Mouse (Mus musculus): ENCODE results near the gene Lpar2. TPM values are rescaled to one million over a fixed set of nuclear protein-coding genes. Genes with fewer than 3 reads are reported as not detected.

Gene Lpar2
- polyA plus RNA-seq, 1 experiment from 2014 or later: 0.12 TPM

- Histone ChIP-seq H3K36me3 (no peaks in the 10 kb centered on the region), H3K27me3 (replicated peaks) (peaks cover 73% of the 10 kb centered on the region), H3K4me1 (no peaks in the 10 kb centered on the region), H3K4me2 (no peak overlapping the region), H3K9me3 (replicated peaks) (no peaks in the 10 kb centered on the region), H3K27ac (no peak overlapping the region), H3K4me3 (no peak overlapping the region), H3K9ac (no peak overlapping the region)
- WGBS (ENCODE audit: insufficient replicate concordance): 10% methylated on average over 9 of the region's 9 CpGs
- ATAC-seq: no peak
Measured at GRCm38 (mm10) chr8:69874155-69874554, 51.9 kb downstream of the Lpar2 start.

DNA sequence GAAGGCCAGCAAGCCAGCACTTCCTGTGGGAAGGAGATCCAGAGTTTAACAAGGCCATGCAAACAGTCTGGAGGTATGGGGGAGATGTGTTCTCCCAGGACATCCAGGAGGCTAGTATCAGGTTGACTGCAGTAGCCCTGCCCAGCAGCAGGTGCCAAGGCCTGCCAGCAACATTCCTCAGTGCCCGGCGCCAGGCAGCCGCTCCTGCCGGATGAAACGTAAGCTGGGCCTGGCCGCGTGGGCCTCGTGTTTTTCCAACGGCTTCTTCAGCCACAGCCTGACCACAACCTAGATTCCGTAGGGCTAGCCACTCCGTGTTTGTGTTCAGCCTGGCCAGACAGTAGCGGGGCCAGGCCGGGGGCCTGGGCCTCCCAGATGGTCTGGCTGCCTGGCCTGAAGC is 52.4 kb downstream of the Lpar2 start:
- H3K4me3 ChIP-seq: no peak overlapping the region
- H3K9ac ChIP-seq: no peak overlapping the region
- no peaks in the 10 kb centered on the region for H3K36me3 ChIP-seq
- no peaks in the 10 kb centered on the region for H3K9me3 ChIP-seq (replicated peaks)
- WGBS (ENCODE audit: insufficient replicate concordance): 76% methylated on average over 13 of the region's 13 CpGs
- ATAC-seq: no peak
- H3K27me3 ChIP-seq (replicated peaks): peaks cover 78% of the 10 kb centered on the region
- no peak overlapping the region for H3K27ac ChIP-seq
- H3K4me1 ChIP-seq: no peaks in the 10 kb centered on the region
- H3K4me2 ChIP-seq: no peak overlapping the region

- H3K4me3 ChIP-seq: no peak overlapping the region
- H3K9me3 ChIP-seq (replicated peaks): no peaks in the 10 kb centered on the region
- peaks cover 3% of the 10 kb centered on the region; the same call in 1 of the 2 replicates for H3K4me1 ChIP-seq
- peaks cover 85% of the 10 kb centered on the region for H3K27me3 ChIP-seq (replicated peaks)
- H3K36me3 ChIP-seq: no peaks in the 10 kb centered on the region
- ATAC-seq: no peak
- 48% methylated on average over 10 of the region's 10 CpGs for WGBS (ENCODE audit: insufficient replicate concordance)
- no peak overlapping the region for H3K4me2 ChIP-seq
- no peak overlapping the region for H3K27ac ChIP-seq
- H3K9ac ChIP-seq: no peak overlapping the region
Measured at GRCm38 (mm10) chr8:69876097-69876496, 53.9 kb downstream of the Lpar2 start.

DNA sequence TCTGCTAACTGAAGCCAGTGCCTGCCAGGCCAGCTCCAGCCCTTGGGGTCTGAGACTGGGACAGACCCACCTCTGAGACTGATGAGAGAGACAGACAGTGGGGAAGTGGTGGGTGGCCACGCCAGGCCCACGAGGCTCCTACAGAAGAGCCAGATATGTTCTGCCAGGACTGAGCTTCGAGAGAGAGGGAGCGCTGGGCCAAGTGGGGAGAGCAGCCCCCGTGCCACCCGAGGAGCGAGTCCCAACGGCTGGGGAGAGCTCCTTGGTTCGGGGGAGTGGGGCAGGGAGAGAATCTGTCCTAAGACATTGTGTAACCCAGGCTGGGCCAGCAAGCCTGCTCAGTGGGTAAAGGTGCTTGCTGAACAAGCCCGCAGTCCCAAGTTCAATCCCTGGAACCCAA is 54.7 kb downstream of the Lpar2 start:
- Histone ChIP-seq H3K9me3 (replicated peaks) (peaks cover 6% of the 10 kb centered on the region; the same call in 1 of the 2 replicates), H3K4me1 (peaks cover 12% of the 10 kb centered on the region), H3K9ac (no peak overlapping the region), H3K27me3 (replicated peaks) (peaks cover 85% of the 10 kb centered on the region), H3K4me3 (no peak overlapping the region), H3K4me2 (no peak overlapping the region), H3K27ac (no peak overlapping the region), H3K36me3 (no peaks in the 10 kb centered on the region)
- no peak for ATAC-seq
- 64% methylated on average over 10 of the region's 10 CpGs for WGBS (ENCODE audit: insufficient replicate concordance)

DNA sequence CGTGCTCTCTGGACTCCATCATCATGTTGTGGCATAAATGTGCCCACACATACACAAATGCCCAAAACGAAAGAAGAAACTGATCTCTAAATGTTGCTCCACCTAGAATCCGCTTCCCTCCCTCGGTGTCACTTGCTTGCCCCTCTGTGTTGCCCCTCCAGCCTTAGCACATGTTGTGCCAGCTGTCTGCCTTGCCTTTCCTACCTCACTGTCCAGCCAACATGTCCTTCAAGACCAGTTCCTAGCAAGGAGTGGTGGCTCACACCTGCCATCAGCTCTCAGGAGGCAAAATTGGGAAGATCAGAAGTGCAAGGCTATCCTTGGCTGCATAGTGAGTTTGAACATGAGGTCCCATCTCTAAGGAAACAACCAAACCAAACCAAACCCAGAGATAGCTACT is 55.2 kb downstream of the Lpar2 start:
- Histone ChIP-seq H3K4me2 (no peak overlapping the region), H3K36me3 (no peaks in the 10 kb centered on the region), H3K27me3 (replicated peaks) (peaks cover 89% of the 10 kb centered on the region), H3K27ac (no peak overlapping the region), H3K4me3 (no peak overlapping the region), H3K9ac (no peak overlapping the region), H3K9me3 (replicated peaks) (peaks cover 7% of the 10 kb centered on the region), H3K4me1 (peaks cover 16% of the 10 kb centered on the region)
- WGBS (ENCODE audit: insufficient replicate concordance): 70% methylated on average over 4 of the region's 4 CpGs
- ATAC-seq: no peak

DNA sequence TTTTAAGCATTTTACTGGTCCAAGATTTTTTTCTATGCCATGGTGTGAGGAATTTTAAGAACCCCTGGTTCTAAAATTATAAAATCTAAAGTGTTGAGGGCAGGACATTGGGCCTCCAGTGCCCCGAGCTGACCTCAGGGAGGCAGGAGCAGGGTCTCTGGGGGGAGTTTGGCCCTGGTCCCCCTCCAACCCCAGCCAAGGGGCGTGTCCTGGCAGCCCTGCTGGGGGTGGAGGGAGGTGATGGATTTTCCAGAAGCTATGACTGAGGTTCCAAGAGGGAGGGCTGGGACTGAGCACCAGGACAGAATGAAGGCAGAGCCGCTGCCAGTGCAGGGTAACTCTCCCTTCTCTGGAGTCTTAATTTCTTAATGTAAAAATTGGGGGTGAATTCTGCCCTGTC is 55.8 kb downstream of the Lpar2 start:
- H3K4me1 ChIP-seq: peaks cover 21% of the 10 kb centered on the region
- ATAC-seq: no peak
- H3K27ac ChIP-seq: no peak overlapping the region
- no peak overlapping the region for H3K9ac ChIP-seq
- no peak overlapping the region for H3K4me2 ChIP-seq
- peaks cover 7% of the 10 kb centered on the region for H3K9me3 ChIP-seq (replicated peaks)
- H3K36me3 ChIP-seq: no peaks in the 10 kb centered on the region
- WGBS (ENCODE audit: insufficient replicate concordance): 51% methylated on average over 3 of the region's 3 CpGs
- no peak overlapping the region for H3K4me3 ChIP-seq
- H3K27me3 ChIP-seq (replicated peaks): peaks cover 90% of the 10 kb centered on the region

DNA sequence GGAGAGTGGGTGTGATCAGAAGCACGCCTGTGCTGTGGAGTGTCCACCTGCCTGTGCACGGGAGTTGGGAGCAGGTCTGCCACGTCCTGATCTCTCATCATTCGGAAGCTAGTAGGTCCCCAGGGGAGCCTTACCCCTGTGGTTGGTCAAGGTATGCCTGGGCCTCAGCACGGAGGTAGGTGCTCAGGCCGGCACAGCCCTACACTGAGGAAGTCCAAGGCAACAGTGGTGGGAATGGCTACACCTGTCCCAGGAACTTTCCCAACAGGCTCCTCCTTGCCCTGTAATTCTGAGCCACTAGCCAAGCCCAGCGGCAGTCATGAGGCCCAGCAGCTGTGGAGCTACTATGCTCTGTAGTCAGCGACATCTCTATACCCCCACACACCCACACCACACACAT is 57.4 kb downstream of the Lpar2 start:
- ATAC-seq: no peak

More for the DNA sequence above, 57.4 kb downstream of the Lpar2 start:
- Histone ChIP-seq H3K4me1 (peaks cover 21% of the 10 kb centered on the region), H3K9me3 (replicated peaks) (peaks cover 7% of the 10 kb centered on the region), H3K36me3 (no peaks in the 10 kb centered on the region), H3K4me2 (no peak overlapping the region), H3K27me3 (replicated peaks) (peaks cover 99% of the 10 kb centered on the region), H3K4me3 (no peak overlapping the region), H3K9ac (no peak overlapping the region), H3K27ac (no peak overlapping the region)
- WGBS (ENCODE audit: insufficient replicate concordance): 57% methylated on average over 8 of the region's 8 CpGs

Other genes starting within 250 kb of the Lpar2 start
- 9.6 and 9.7 TPM in 2 replicates for gene Zfp868, start 196.9 kb upstream of the Lpar2 start, polyA plus RNA-seq (2016; fragmentation: Nextera tagmentation; extraction: Ambion mirVana)
- 0.42 and 0.58 TPM in 2 replicates for gene Zfp964, start 167.9 kb upstream of the Lpar2 start, polyA plus RNA-seq (2016; fragmentation: Nextera tagmentation; extraction: Ambion mirVana)
- gene Zfp869, start 111.7 kb upstream of the Lpar2 start, polyA plus RNA-seq (2016; fragmentation: Nextera tagmentation; extraction: Ambion mirVana): 14.8 and 15.8 TPM in 2 replicates
- gene Zfp963, start 72.5 kb upstream of the Lpar2 start, polyA plus RNA-seq (2016; fragmentation: Nextera tagmentation; extraction: Ambion mirVana): 1.8 and 2.3 TPM in 2 replicates
- 0.32 TPM in 1 of 2 replicates, not detected in the other for gene Gm20422, start 47.5 kb upstream of the Lpar2 start, polyA plus RNA-seq (2016; fragmentation: Nextera tagmentation; extraction: Ambion mirVana)
- 32.8 and 33.9 TPM in 2 replicates for gene Atp13a1, start 31.3 kb upstream of the Lpar2 start, polyA plus RNA-seq (2016; fragmentation: Nextera tagmentation; extraction: Ambion mirVana)
- 10.9 and 12.3 TPM in 2 replicates for gene Zfp866, start 31.3 kb upstream of the Lpar2 start, polyA plus RNA-seq (2016; fragmentation: Nextera tagmentation; extraction: Ambion mirVana)
- gene Gmip, start 13.8 kb upstream of the Lpar2 start, polyA plus RNA-seq (2016; fragmentation: Nextera tagmentation; extraction: Ambion mirVana): 5.4 and 6.6 TPM in 2 replicates
- gene Pbx4, start 10.1 kb downstream of the Lpar2 start, polyA plus RNA-seq (2016; fragmentation: Nextera tagmentation; extraction: Ambion mirVana): 3.1 and 3.2 TPM in 2 replicates
- gene Cilp2, start 65.3 kb downstream of the Lpar2 start, polyA plus RNA-seq (2016; fragmentation: Nextera tagmentation; extraction: Ambion mirVana): 0.14 and 0.33 TPM in 2 replicates
- 3.8 and 4.5 TPM in 2 replicates for gene Tssk6, start 79.8 kb downstream of the Lpar2 start, polyA plus RNA-seq (2016; fragmentation: Nextera tagmentation; extraction: Ambion mirVana)
- 121 and 122 TPM in 2 replicates for gene Ndufa13, start 80.1 kb downstream of the Lpar2 start, polyA plus RNA-seq (2016; fragmentation: Nextera tagmentation; extraction: Ambion mirVana)
- gene Yjefn3, start 80.3 kb downstream of the Lpar2 start, polyA plus RNA-seq (2016; fragmentation: Nextera tagmentation; extraction: Ambion mirVana): 0.74 and 0.86 TPM in 2 replicates
- 60.2 and 62.6 TPM in 2 replicates for gene Gatad2a, start 174.0 kb downstream of the Lpar2 start, polyA plus RNA-seq (2016; fragmentation: Nextera tagmentation; extraction: Ambion mirVana)
- 35.4 and 36.2 TPM in 2 replicates for gene Mau2, start 220.3 kb downstream of the Lpar2 start, polyA plus RNA-seq (2016; fragmentation: Nextera tagmentation; extraction: Ambion mirVana)
- 25.1 and 26.2 TPM in 2 replicates for gene Sugp1, start 220.4 kb downstream of the Lpar2 start, polyA plus RNA-seq (2016; fragmentation: Nextera tagmentation; extraction: Ambion mirVana)